In the genomic region with DNA sequence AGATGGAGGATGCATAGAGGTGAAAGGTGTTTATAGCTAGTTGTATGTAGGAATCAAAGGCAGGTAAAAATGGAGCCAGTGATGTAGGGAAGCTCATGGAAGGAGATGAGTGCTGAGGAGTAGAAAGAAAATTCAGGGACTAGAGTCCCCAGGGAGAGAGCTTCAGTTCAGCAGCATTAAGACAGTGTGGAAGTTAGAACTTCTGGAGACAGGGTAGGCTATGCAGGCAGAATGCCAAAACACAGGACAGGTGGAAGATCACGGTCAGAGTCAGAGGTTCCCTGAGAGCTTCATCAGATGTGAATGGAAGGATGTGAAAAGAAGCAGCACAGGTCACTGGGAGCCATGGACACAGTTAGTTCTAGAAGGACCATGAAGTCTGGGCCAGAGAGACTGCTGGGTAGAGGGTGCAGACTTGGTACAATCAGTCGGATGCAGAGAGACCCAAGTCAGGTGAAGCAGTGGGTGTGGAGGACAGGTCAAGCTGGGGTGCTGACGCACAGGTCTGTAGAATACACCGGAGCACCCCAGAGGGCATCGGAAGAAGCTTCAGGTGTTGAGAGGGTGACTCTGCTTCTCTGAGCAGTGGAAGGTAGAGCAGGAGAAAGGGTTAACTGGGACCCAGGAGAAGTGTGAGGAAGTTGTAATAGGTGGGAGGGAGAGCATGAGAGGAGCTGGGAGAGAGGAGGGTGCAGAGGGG, we compare ENCODE assay signal across 9 mouse cellular contexts.
A peak's percentile ranks its signal among the peaks of the same experiment; 100 is the strongest.
DNase-seq lines count a peak whose midpoint lies in the region; ATAC-seq lines count a peak whose summit lies in the region.
"Had no signal": no experiment of that assay in that cellular context is flagged by ENCODE, and none has a peak within 500 bp of the region (broad histone marks: within the 10 kb centered on the region; RNA-seq: fewer than 3 reads in every experiment).

No protein-coding gene starts in this region.

- peaks cover 39% of the 10 kb centered on the region for H3K36me3 ChIP-seq in forebrain, embryonic 13.5 days (ENCODE audit: poor library complexity, severe bottlenecking)
- peaks cover 32% of the 10 kb centered on the region for H3K36me3 ChIP-seq in forebrain, embryonic 14.5 days (ENCODE audit: control insufficient read depth, insufficient read depth, low read length)
- H3K36me3 ChIP-seq in embryonic facial prominence, embryonic 15.5 days: peaks cover 23% of the 10 kb centered on the region
- peaks cover 14% of the 10 kb centered on the region; the same call in 1 of the 2 replicates for H3K36me3 ChIP-seq in midbrain, embryonic 16.5 days (ENCODE audit: control insufficient read depth, insufficient read depth, low read length)

- WGBS in forebrain, embryonic 13.5 days: 95% methylated on average over 5 of the region's 5 CpGs
- WGBS in forebrain, embryonic 14.5 days: 93% methylated on average over 5 of the region's 5 CpGs
- 92% methylated on average over 5 of the region's 5 CpGs for WGBS in embryonic facial prominence, embryonic 15.5 days
- 96% methylated on average over 5 of the region's 5 CpGs for WGBS in midbrain, embryonic 16.5 days

- H3K27ac ChIP-seq in forebrain, embryonic 13.5 days: no peak overlapping the region
- H3K27ac ChIP-seq in forebrain, embryonic 14.5 days (ENCODE audit: low read depth, low read length): no peak overlapping the region
- H3K27ac ChIP-seq in embryonic facial prominence, embryonic 15.5 days (replicated peaks): no peak overlapping the region
- H3K27ac ChIP-seq in midbrain, embryonic 16.5 days (ENCODE audit: low read length): no peak overlapping the region
- H3K27ac ChIP-seq: layer of hippocampus, adult 2 months had no signal

- no peak for DNase-seq in forebrain, embryonic 14.5 days (ENCODE audit: low spot score)
- DNase-seq in kidney, postnatal 25 days: peak; percentile 2 to 24
- DNase-seq in kidney, adult 11 months: no peak
- no peak for DNase-seq in left cerebral cortex, postnatal 25 days (ENCODE audit: low spot score in 2 of 2)
- no peak for DNase-seq in kidney, adult 9 months

- no peaks in the 10 kb centered on the region for H3K4me1 ChIP-seq in forebrain, embryonic 13.5 days
- no peaks in the 10 kb centered on the region for H3K4me1 ChIP-seq in forebrain, embryonic 14.5 days (ENCODE audit: control insufficient read depth, insufficient read depth, low read length)
- H3K4me1 ChIP-seq in embryonic facial prominence, embryonic 15.5 days: no peaks in the 10 kb centered on the region
- no peaks in the 10 kb centered on the region; the same call in 1 of the 2 replicates for H3K4me1 ChIP-seq in midbrain, embryonic 16.5 days (ENCODE audit: control insufficient read depth, insufficient read depth, low read length)

- no peak overlapping the region for H3K4me3 ChIP-seq in forebrain, embryonic 13.5 days
- no peak overlapping the region for H3K4me3 ChIP-seq in forebrain, embryonic 14.5 days (ENCODE audit: low read depth, low read length)
- H3K4me3 ChIP-seq in embryonic facial prominence, embryonic 15.5 days (replicated peaks): no peak overlapping the region
- H3K4me3 ChIP-seq in midbrain, embryonic 16.5 days (ENCODE audit: low read depth, low read length): no peak overlapping the region
- H3K4me3 ChIP-seq: layer of hippocampus, adult 2 months had no signal

- intact Hi-C loops in left cerebral cortex, postnatal 25 days (cut with DNase I): no loop called here

- H3K9ac ChIP-seq in forebrain, embryonic 13.5 days: no peak overlapping the region
- H3K9ac ChIP-seq in forebrain, embryonic 14.5 days (ENCODE audit: low read length): no peak overlapping the region
- H3K9ac ChIP-seq in embryonic facial prominence, embryonic 15.5 days: no peak overlapping the region
- H3K9ac ChIP-seq in midbrain, embryonic 16.5 days (ENCODE audit: low read depth, low read length): no peak overlapping the region

- no peaks in the 10 kb centered on the region for H3K27me3 ChIP-seq in forebrain, embryonic 13.5 days
- H3K27me3 ChIP-seq in forebrain, embryonic 14.5 days (replicated peaks; ENCODE audit: control insufficient read depth, insufficient read depth, low read length): no peaks in the 10 kb centered on the region
- no peaks in the 10 kb centered on the region for H3K27me3 ChIP-seq in embryonic facial prominence, embryonic 15.5 days
- H3K27me3 ChIP-seq in midbrain, embryonic 16.5 days (ENCODE audit: control insufficient read depth, insufficient read depth, low read depth, low read length): no peaks in the 10 kb centered on the region

- no peaks in the 10 kb centered on the region for H3K9me3 ChIP-seq in forebrain, embryonic 13.5 days (replicated peaks)
- no peaks in the 10 kb centered on the region for H3K9me3 ChIP-seq in forebrain, embryonic 14.5 days (replicated peaks; ENCODE audit: control insufficient read depth, low read length)
- H3K9me3 ChIP-seq in embryonic facial prominence, embryonic 15.5 days (replicated peaks): no peaks in the 10 kb centered on the region
- H3K9me3 ChIP-seq in midbrain, embryonic 16.5 days (replicated peaks; ENCODE audit: control insufficient read depth, low read length, poor library complexity, severe bottlenecking): no peaks in the 10 kb centered on the region

- no peak overlapping the region for H3K4me2 ChIP-seq in forebrain, embryonic 13.5 days
- H3K4me2 ChIP-seq in forebrain, embryonic 14.5 days (ENCODE audit: low read length): no peak overlapping the region
- no peak overlapping the region for H3K4me2 ChIP-seq in embryonic facial prominence, embryonic 15.5 days (replicated peaks)
- H3K4me2 ChIP-seq in midbrain, embryonic 16.5 days (ENCODE audit: low read length): no peak overlapping the region

- ATAC-seq in forebrain, embryonic 13.5 days: peak; percentile 51; the same call in 1 of the 2 replicates
- ATAC-seq in forebrain, embryonic 14.5 days: no peak
- ATAC-seq in embryonic facial prominence, embryonic 15.5 days (ENCODE audit: insufficient number of reproducible peaks, low FRiP score, low TSS enrichment, low read depth): 0 out of 2 replicates have a peak, but pooled peaks have one; percentile 62
- ATAC-seq in midbrain, embryonic 16.5 days: peak; percentile 39; the same call in 1 of the 2 replicates

Comparison
In these comparisons a context has a peak if more than half of its experiments do, and no peak if none do; other contexts are left out.
1. DNase-seq: peak in kidney, postnatal 25 days (2 of 2); none in forebrain, embryonic 14.5 days (single experiment), kidney, adult 11 months (single experiment), left cerebral cortex, postnatal 25 days (0 of 2) and kidney, adult 9 months (single experiment).